Mouse (Mus musculus): ENCODE data around the gene Tom1l1.
A peak's percentile ranks its signal among the peaks of the same experiment; 100 is the strongest.

Tom1l1 gene

GRCm38 (mm10) chr11:90650231-90650885, 37.8 kb downstream of the Tom1l1 start:
- no peak for TF ChIP-seq GATA4 (IDR thresholded peaks at IDR 0.05; ENCODE audit: insufficient replicate concordance, low read length)

GRCm38 (mm10) chr11:90649777-90650176, 38.4 kb downstream of the Tom1l1 start:
- TF ChIP-seq GATA4 (IDR thresholded peaks at IDR 0.05; ENCODE audit: insufficient replicate concordance, low read length) = no peak

- no peak for TF ChIP-seq GATA4 (IDR thresholded peaks at IDR 0.05; ENCODE audit: insufficient replicate concordance, low read length)
These were observed 49.8 kb downstream of the Tom1l1 start for GRCm38 (mm10) chr11:90638312-90638830.

GRCm38 (mm10) chr11:90637440-90638311, 50.5 kb downstream of the Tom1l1 start, which contains the start of the genes Stxbp4 and Cox11:
Gene Stxbp4 (minus strand): TSS chr11:90638084.
Gene Cox11 (plus strand): TSS chr11:90638173.
- TF ChIP-seq GATA4 (IDR thresholded peaks at IDR 0.05; ENCODE audit: insufficient replicate concordance, low read length) = peak; percentile 74; the same call in 1 of the 2 replicates

GRCm38 (mm10) chr11:90634661-90635060, 53.5 kb downstream of the Tom1l1 start:
- no peak for TF ChIP-seq GATA4 (IDR thresholded peaks at IDR 0.05; ENCODE audit: insufficient replicate concordance, low read length)

GRCm38 (mm10) chr11:90632480-90632879, 55.7 kb downstream of the Tom1l1 start:
- TF ChIP-seq GATA4 (IDR thresholded peaks at IDR 0.05; ENCODE audit: insufficient replicate concordance, low read length) = no peak

GRCm38 (mm10) chr11:90627751-90628150, 60.4 kb downstream of the Tom1l1 start:
- no peak for TF ChIP-seq GATA4 (IDR thresholded peaks at IDR 0.05; ENCODE audit: insufficient replicate concordance, low read length)

- TF ChIP-seq GATA4 (IDR thresholded peaks at IDR 0.05; ENCODE audit: insufficient replicate concordance, low read length) = no peak
These were observed 63.0 kb downstream of the Tom1l1 start for GRCm38 (mm10) chr11:90625174-90625573.

- no peak for TF ChIP-seq GATA4 (IDR thresholded peaks at IDR 0.05; ENCODE audit: insufficient replicate concordance, low read length)
These were observed 64.7 kb downstream of the Tom1l1 start for GRCm38 (mm10) chr11:90623477-90623876.

GRCm38 (mm10) chr11:90622500-90622899, 65.7 kb downstream of the Tom1l1 start:
- no peak for TF ChIP-seq GATA4 (IDR thresholded peaks at IDR 0.05; ENCODE audit: insufficient replicate concordance, low read length)

GRCm38 (mm10) chr11:90622044-90622443, 66.1 kb downstream of the Tom1l1 start:
- TF ChIP-seq GATA4 (IDR thresholded peaks at IDR 0.05; ENCODE audit: insufficient replicate concordance, low read length) = no peak

- TF ChIP-seq GATA4 (IDR thresholded peaks at IDR 0.05; ENCODE audit: insufficient replicate concordance, low read length) = no peak
These were observed 71.7 kb downstream of the Tom1l1 start for GRCm38 (mm10) chr11:90616431-90616830.

- no peak for TF ChIP-seq GATA4 (IDR thresholded peaks at IDR 0.05; ENCODE audit: insufficient replicate concordance, low read length)
These were observed 73.4 kb downstream of the Tom1l1 start for GRCm38 (mm10) chr11:90614743-90615142.

GRCm38 (mm10) chr11:90612118-90612517, 76.0 kb downstream of the Tom1l1 start:
- TF ChIP-seq GATA4 (IDR thresholded peaks at IDR 0.05; ENCODE audit: insufficient replicate concordance, low read length) = no peak

- no peak for TF ChIP-seq GATA4 (IDR thresholded peaks at IDR 0.05; ENCODE audit: insufficient replicate concordance, low read length)
These were observed 85.1 kb downstream of the Tom1l1 start for GRCm38 (mm10) chr11:90603066-90603465.

GRCm38 (mm10) chr11:90595826-90596225, 92.3 kb downstream of the Tom1l1 start:
- TF ChIP-seq GATA4 (IDR thresholded peaks at IDR 0.05; ENCODE audit: insufficient replicate concordance, low read length) = no peak

Data from liver, adult (tissue).